Comparison of ENCODE assay signal across 20 mouse cellular contexts in the genomic region with DNA sequence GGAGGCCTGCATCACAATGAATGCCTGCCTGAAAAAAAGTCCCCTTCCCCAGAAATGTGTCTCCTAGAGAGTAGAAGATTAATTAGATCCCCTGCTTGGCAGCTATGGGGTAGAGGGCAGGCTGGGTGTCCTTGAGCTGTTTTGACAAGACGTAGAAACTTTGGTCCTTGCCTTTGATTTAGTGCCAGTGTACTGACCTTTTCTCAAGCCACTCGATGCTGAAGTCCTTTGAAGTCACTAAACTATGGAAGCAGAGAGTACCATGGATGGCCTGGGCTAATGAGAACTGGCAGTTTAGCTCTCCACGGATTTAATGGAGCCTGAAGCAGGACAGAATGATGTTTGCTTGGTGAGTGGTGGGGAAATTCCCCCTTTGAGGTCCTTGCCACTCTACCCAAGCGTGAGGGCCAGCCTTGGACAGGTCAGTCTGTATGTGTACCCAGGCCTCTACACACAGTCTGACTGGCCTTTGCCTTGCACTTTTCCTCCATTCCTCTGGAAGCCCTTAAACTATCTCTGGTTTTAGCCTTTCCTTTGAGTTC.
A peak's percentile ranks its signal among the peaks of the same experiment; 100 is the strongest.
DNase-seq lines count a peak whose midpoint lies in the region; ATAC-seq and TF ChIP-seq lines count a peak whose summit lies in the region.
"Had no signal": no experiment of that assay in that cellular context is flagged by ENCODE, and none has a peak within 500 bp of the region (broad histone marks: within the 10 kb centered on the region; RNA-seq: fewer than 3 reads in every experiment).

No protein-coding gene starts in this region.

- H3K4me3 ChIP-seq in heart, embryonic 11.5 days (ENCODE audit: low read depth, low read length): no peak overlapping the region
- no peak overlapping the region for H3K4me3 ChIP-seq in heart, adult 2 months
- H3K4me3 ChIP-seq in kidney, adult 2 months (ENCODE audit: insufficient read depth, low read depth, low read length): no peak overlapping the region
- H3K4me3 ChIP-seq in lung, embryonic 16.5 days (ENCODE audit: low read length): no peak overlapping the region
- H3K4me3 ChIP-seq in liver, postnatal 0 days (ENCODE audit: low read depth, low read length): no peak overlapping the region
- H3K4me3 ChIP-seq: embryonic facial prominence, embryonic 12.5 days; erythroblast, embryonic 14.5 days; forebrain, embryonic 13.5 days; hindbrain, embryonic 13.5 days; limb, embryonic 15.5 days; liver, embryonic 15.5 days; megakaryocyte, embryonic 14.5 days; midbrain, embryonic 15.5 days; neural tube, embryonic 15.5 days had no signal

- H3K4me2 ChIP-seq in heart, embryonic 11.5 days: no peak overlapping the region
- no peak overlapping the region for H3K4me2 ChIP-seq in lung, embryonic 16.5 days (ENCODE audit: low read depth, low read length)
- H3K4me2 ChIP-seq in liver, postnatal 0 days (ENCODE audit: low read depth, low read length): no peak overlapping the region
- H3K4me2 ChIP-seq: embryonic facial prominence, embryonic 12.5 days; forebrain, embryonic 13.5 days; hindbrain, embryonic 13.5 days; limb, embryonic 15.5 days; liver, embryonic 15.5 days; midbrain, embryonic 15.5 days; neural tube, embryonic 15.5 days had no signal

- H3K27ac ChIP-seq in heart, embryonic 11.5 days (ENCODE audit: low read depth, low read length): peak overlapping the region; percentile 73
- H3K27ac ChIP-seq in heart, adult 2 months: no peak overlapping the region
- no peak overlapping the region for H3K27ac ChIP-seq in kidney, adult 2 months (ENCODE audit: insufficient read depth, low read depth, low read length)
- no peak overlapping the region for H3K27ac ChIP-seq in lung, embryonic 16.5 days (ENCODE audit: low read length)
- H3K27ac ChIP-seq in liver, postnatal 0 days (ENCODE audit: low read depth): no peak overlapping the region
- H3K27ac ChIP-seq: embryonic facial prominence, embryonic 12.5 days; forebrain, embryonic 13.5 days; hindbrain, embryonic 13.5 days; limb, embryonic 15.5 days; liver, embryonic 15.5 days; midbrain, embryonic 15.5 days; neural tube, embryonic 15.5 days had no signal

- no peak overlapping the region for H3K9ac ChIP-seq in heart, embryonic 11.5 days (ENCODE audit: low read depth, low read length)
- H3K9ac ChIP-seq in heart, adult 2 months (ENCODE audit: low read depth, low read length): no peak overlapping the region
- H3K9ac ChIP-seq in lung, embryonic 16.5 days (ENCODE audit: low read length): no peak overlapping the region
- no peak overlapping the region for H3K9ac ChIP-seq in liver, postnatal 0 days (replicated peaks)
- H3K9ac ChIP-seq: embryonic facial prominence, embryonic 12.5 days; forebrain, embryonic 13.5 days; hindbrain, embryonic 13.5 days; limb, embryonic 15.5 days; liver, embryonic 15.5 days; midbrain, embryonic 15.5 days; neural tube, embryonic 15.5 days had no signal

- H3K27me3 ChIP-seq in heart, embryonic 11.5 days (ENCODE audit: control insufficient read depth, insufficient read depth, low read length): no peaks in the 10 kb centered on the region
- H3K27me3 ChIP-seq in heart, adult 2 months (ENCODE audit: control insufficient read depth, insufficient read depth, low read length): no peaks in the 10 kb centered on the region
- H3K27me3 ChIP-seq in kidney, adult 2 months (replicated peaks; ENCODE audit: control insufficient read depth, insufficient read depth, low read length): no peaks in the 10 kb centered on the region
- no peaks in the 10 kb centered on the region for H3K27me3 ChIP-seq in lung, embryonic 16.5 days (ENCODE audit: control insufficient read depth, insufficient read depth, low read depth, low read length)
- H3K27me3 ChIP-seq in liver, postnatal 0 days (ENCODE audit: insufficient read depth, low read length): no peaks in the 10 kb centered on the region
- H3K27me3 ChIP-seq: embryonic facial prominence, embryonic 12.5 days; forebrain, embryonic 13.5 days; limb, embryonic 15.5 days; liver, embryonic 15.5 days had no signal

- no peak for DNase-seq in heart, adult 2 months
- DNase-seq in kidney, adult 2 months: peak; percentile 7
- DNase-seq in kidney, postnatal 36 days: no peak
- no peak for DNase-seq in lung, postnatal 14 days
- no peak for DNase-seq in liver, postnatal 0 days
- DNase-seq: cerebellum, adult 8-10 months; kidney, postnatal 25 days; thymus, postnatal 14 days had no signal

- intact Hi-C loops in heart, adult 2 months (cut with DNase I): no loop called here

- no peak for ATAC-seq in heart, embryonic 11.5 days (replicated peaks; ENCODE audit: insufficient number of reproducible peaks, low FRiP score, low TSS enrichment)
- ATAC-seq in lung, embryonic 16.5 days (ENCODE audit: low read depth): peak; percentile 28; the same call in 1 of the 2 replicates
- ATAC-seq in liver, postnatal 0 days: no peak
- ATAC-seq: forebrain, embryonic 13.5 days; inflammation-experienced regulatory T-cells, adult 6 months; midbrain, embryonic 15.5 days had no signal

- H3K9me3 ChIP-seq in heart, embryonic 11.5 days (replicated peaks; ENCODE audit: control insufficient read depth, low read length): no peaks in the 10 kb centered on the region
- no peaks in the 10 kb centered on the region for H3K9me3 ChIP-seq in lung, embryonic 16.5 days (ENCODE audit: control insufficient read depth, low read length)
- no peaks in the 10 kb centered on the region for H3K9me3 ChIP-seq in liver, postnatal 0 days (ENCODE audit: low read length)
- H3K9me3 ChIP-seq: embryonic facial prominence, embryonic 12.5 days; forebrain, embryonic 13.5 days; hindbrain, embryonic 13.5 days; limb, embryonic 15.5 days; liver, embryonic 15.5 days; megakaryocyte, embryonic 14.5 days; midbrain, embryonic 15.5 days; neural tube, embryonic 15.5 days had no signal

- H3K4me1 ChIP-seq in heart, embryonic 11.5 days (ENCODE audit: control insufficient read depth, insufficient read depth, low read length): peaks cover 3% of the 10 kb centered on the region; the same call in 1 of the 2 replicates
- H3K4me1 ChIP-seq in heart, adult 2 months (ENCODE audit: control insufficient read depth, insufficient read depth, low read length): peaks cover 2% of the 10 kb centered on the region
- H3K4me1 ChIP-seq in kidney, adult 2 months (ENCODE audit: control insufficient read depth, insufficient read depth, low read length): no peaks in the 10 kb centered on the region
- H3K4me1 ChIP-seq in lung, embryonic 16.5 days (replicated peaks; ENCODE audit: control insufficient read depth, insufficient read depth, low read length): no peaks in the 10 kb centered on the region
- H3K4me1 ChIP-seq in liver, postnatal 0 days (ENCODE audit: insufficient read depth): no peaks in the 10 kb centered on the region
- H3K4me1 ChIP-seq: embryonic facial prominence, embryonic 12.5 days; forebrain, embryonic 13.5 days; hindbrain, embryonic 13.5 days; limb, embryonic 15.5 days; liver, embryonic 15.5 days; midbrain, embryonic 15.5 days; neural tube, embryonic 15.5 days had no signal

- TF ChIP-seq CTCF in heart, adult 2 months (IDR thresholded peaks at IDR 0.05): no peak
- TF ChIP-seq CTCF in kidney, adult 2 months (conservative IDR thresholded peaks at IDR 0.05; ENCODE audit: insufficient read depth, insufficient read length, low read depth, low read length): no peak
- no peak for TF ChIP-seq CTCF in liver, postnatal 0 days (IDR thresholded peaks at IDR 0.05; ENCODE audit: low read depth)

- TF ChIP-seq POLR2A in heart, adult 2 months (IDR thresholded peaks at IDR 0.05; ENCODE audit: insufficient read depth, low read depth, low read length): no peak
- no peak for TF ChIP-seq POLR2A in kidney, adult 2 months (IDR thresholded peaks at IDR 0.05; ENCODE audit: low read depth, low read length)

- WGBS in heart, embryonic 11.5 days (ENCODE audit: insufficient replicate concordance): 58% methylated on average over 4 of the region's 4 CpGs
- 53% methylated on average over 4 of the region's 4 CpGs for WGBS in heart, adult 2 months
- 35% methylated on average over 4 of the region's 4 CpGs for WGBS in kidney, adult 2 months
- WGBS in lung, embryonic 16.5 days: 33% methylated on average over 4 of the region's 4 CpGs
- WGBS in liver, postnatal 0 days (ENCODE audit: insufficient replicate concordance): 71% methylated on average over 4 of the region's 4 CpGs

- no peaks in the 10 kb centered on the region for H3K79me2 ChIP-seq in heart, adult 2 months (replicated peaks; ENCODE audit: control insufficient read depth, insufficient read depth, low read length)

- TF ChIP-seq EP300 in heart, adult 2 months (IDR thresholded peaks at IDR 0.05; ENCODE audit: insufficient read depth, low read depth, low read length): no peak
- no peak for TF ChIP-seq EP300 in liver, postnatal 0 days (IDR thresholded peaks at IDR 0.05; ENCODE audit: low read depth)

- no peaks in the 10 kb centered on the region for H3K36me3 ChIP-seq in heart, embryonic 11.5 days (ENCODE audit: control insufficient read depth, insufficient read depth, low read length)
- no peaks in the 10 kb centered on the region for H3K36me3 ChIP-seq in heart, adult 2 months (ENCODE audit: control insufficient read depth, insufficient read depth, low read length)
- no peaks in the 10 kb centered on the region for H3K36me3 ChIP-seq in kidney, adult 2 months (ENCODE audit: control insufficient read depth, insufficient read depth, low read length)
- no peaks in the 10 kb centered on the region for H3K36me3 ChIP-seq in lung, embryonic 16.5 days (ENCODE audit: control insufficient read depth, insufficient read depth, low read length)
- no peaks in the 10 kb centered on the region for H3K36me3 ChIP-seq in liver, postnatal 0 days (replicated peaks; ENCODE audit: insufficient read depth, low read length)
- H3K36me3 ChIP-seq: embryonic facial prominence, embryonic 12.5 days; hindbrain, embryonic 13.5 days; midbrain, embryonic 15.5 days; neural tube, embryonic 15.5 days had no signal
